Mouse (Mus musculus) olfactory bulb, adult 2 months (tissue): ENCODE results near the gene Ccm2.

Experiments
- CTCF ChIP-seq: fragments of 200-500 bp; IDR thresholded peaks from 2 replicates; pipeline ENCODE4 v1.5.1; 2012; ENCODE audit warnings: low read depth, mild to moderate bottlenecking, low read length, moderate library complexity; ENCODE audit not compliant: insufficient read depth
- POLR2A ChIP-seq: fragments of 200-500 bp; IDR thresholded peaks from 2 replicates; pipeline ENCODE4 v1.6.1; 2012; ENCODE audit warnings: mild to moderate bottlenecking, low read depth, low read length, moderate library complexity; ENCODE audit not compliant: insufficient read depth

GRCm38 (mm10) chr11:6594845-6595244 is 48.2 kb downstream of the Ccm2 start:
- TF ChIP-seq CTCF (no peak), POLR2A (no peak)
